Mouse (Mus musculus) thymus, postnatal 4 days (tissue): ENCODE data around the gene Agap1.

ENCODE experiments used
- DNase-seq: peaks from one replicate; pipeline ENCODE4 v3.0.0; 2021

Gene Agap1

DNA sequence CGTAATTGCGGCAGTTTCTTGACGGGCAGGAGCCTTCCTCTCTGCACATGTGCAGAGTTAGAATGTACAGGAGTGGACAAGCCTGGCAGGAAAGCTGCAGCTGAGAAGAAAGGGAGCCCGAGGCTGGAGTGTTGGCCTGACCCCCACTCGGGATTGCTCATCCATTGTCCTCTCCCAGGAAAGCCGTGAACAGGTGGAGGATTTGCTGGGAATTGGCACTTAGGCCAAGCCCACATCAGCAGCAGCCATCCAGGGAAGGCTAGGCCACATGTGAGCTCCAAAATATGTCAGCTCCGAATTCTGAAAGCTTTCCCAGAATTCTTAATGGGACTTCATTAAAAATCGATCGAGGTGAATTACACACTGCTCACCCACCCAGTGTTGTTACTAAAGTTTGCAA, 270.4 kb downstream of the Agap1 start:
- no peak for DNase-seq

DNA sequence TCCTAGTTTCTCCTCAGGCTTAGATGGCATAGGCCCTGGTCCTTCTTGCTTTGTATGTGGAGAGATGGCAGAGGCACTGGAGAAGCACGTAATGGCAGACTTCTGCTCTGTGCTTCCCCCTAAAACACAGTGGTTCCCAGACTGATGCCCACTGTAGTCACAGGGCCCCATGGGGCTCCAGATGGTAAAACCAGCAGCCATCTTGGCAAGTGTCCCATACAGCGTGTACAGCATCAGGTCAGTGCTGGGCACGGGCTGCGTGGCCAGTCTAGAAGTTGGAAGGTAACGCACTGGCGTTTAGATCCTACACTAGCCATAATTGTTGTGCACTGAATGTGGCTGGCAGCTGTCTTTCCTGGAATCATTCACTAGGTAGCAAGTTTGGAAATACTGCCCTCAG, 273.9 kb downstream of the Agap1 start:
- no peak for DNase-seq

DNA sequence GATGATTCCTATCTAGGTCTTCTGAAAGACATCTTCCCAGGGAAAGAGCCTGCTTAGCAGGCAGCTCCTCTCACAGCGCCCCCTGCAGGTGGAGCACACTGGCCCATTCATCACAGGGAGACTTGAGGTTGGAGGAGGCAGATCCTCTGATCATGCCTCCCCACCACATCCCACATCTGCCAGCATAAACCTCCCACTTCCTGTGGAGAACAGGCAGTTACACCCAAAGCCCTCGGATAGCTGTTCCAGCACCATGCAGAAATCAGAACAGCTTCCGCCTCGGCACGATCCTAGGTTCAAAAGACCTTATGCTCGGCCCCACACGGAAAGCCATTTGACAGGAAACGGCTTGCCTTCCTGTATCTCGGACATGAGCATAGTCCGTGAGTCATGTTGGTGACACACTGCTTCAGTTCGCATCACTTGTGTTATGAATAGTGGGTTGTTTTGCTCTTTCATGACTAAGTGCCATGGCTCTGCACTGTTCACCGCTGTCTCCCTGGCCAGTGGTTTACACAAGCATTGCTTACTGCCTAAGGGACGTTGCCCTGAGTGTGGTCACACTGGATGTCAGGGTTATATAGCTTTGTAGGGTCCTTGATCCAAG, 276.1 kb downstream of the Agap1 start:
- peak; percentile 58 for DNase-seq

DNA sequence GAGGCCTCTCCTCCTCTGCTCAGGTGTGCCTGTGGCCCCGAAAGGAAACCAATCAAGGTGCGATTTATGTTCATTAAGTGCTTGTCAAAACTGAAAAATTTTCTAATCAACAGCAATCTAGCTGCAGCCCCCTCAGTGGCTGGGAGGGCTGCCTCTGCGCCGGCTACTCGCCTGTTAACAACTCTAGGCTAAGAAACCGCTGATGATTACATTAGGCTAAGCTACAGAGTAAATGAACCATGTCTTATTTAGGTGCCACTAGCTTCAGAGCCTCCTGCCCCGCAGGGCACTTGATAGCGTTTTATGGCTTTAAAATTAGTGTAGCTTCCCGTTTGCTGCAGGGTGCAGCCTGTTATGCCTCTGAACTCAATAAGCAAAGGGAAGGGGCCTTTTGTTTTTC, 279.8 kb downstream of the Agap1 start:
- DNase-seq, result no peak

DNA sequence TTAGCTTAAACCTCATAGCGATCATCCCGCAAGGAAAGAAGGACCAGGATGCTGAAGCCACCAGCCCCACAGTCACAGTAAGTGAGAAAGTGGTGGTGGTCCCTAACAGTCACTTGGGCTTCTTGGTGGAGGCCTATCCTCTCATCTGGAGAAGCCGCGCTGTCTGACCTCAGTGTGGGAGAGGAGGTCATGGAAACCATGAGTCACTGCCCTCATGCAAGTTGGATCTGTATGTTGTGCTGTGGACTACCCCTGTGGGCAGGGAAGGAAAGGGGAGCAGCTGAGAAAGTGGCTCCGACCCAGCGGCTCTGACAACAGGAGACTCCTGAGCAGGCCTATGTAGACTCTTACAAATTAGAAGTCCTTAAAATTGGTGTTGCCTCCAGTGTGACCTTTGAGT, 280.5 kb downstream of the Agap1 start:
- DNase-seq, result no peak

DNA sequence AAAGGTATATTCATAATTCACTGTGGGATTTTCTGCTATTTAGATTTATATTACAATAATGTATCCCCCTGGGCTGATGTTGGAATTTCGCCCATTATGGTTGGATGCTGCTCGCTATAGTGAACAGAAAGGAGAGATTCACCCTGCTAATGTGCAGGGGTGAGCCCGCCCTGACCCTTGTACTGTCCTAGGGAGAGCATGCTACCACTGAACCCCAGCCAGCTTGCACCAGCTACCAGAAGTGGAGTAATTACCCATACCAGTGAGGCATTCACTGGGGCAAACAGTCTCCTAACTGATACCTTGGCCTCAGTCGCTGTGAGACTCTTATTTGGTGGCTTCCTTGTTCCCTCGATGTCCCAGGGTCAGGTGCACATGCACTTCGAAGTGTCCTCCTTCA, 281.4 kb downstream of the Agap1 start:
- no peak for DNase-seq

DNA sequence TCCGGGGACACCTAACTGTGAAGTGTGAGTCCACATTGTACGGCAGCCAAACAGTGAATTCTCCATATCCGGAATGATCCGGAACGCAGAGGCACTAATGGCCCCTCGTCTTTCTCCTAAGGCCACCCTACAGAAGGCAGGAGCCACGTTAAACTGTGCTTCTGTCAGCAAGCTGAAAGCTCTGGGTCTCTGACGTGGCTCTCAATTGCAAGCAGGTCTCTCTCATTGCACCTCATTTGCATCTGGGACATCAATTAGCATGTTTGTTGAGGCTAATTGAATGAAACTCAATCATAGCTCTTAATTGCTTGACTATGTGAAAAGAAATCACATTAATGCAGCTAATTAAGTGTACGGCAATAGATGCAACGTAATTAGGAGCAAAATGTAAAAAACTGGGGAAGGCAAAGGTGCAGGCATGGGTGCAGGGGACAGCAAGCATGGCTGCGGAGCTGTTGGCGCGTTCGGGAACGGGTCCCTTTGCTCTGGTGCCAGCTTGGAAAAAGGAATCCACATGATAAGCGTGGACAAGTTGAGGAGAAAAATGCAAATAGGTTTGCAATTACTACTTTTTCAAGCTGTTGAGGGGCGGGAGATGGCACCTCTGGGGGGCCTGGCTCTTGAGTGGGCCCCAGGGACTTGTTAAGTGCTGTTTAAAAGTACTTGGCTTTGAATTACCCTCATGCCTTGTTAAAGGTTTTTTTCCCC, 284.6 kb downstream of the Agap1 start:
- no peak for DNase-seq

DNA sequence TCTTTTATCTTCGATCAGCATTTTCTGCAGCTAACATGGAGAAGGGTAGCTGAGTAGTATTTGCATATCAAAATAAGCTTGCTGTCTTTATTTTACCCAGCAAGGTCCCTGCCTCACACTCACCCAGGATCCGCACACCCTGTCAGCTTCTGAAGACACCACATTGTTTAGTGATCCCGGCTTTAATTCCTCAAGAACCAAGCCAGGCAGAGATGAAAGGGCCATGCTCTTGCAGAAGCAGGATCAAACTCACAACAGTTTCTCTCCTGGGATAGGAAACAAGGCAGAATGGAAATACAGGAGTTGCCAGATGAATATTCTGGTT, 285.1 kb downstream of the Agap1 start:
- DNase-seq, result no peak

DNA sequence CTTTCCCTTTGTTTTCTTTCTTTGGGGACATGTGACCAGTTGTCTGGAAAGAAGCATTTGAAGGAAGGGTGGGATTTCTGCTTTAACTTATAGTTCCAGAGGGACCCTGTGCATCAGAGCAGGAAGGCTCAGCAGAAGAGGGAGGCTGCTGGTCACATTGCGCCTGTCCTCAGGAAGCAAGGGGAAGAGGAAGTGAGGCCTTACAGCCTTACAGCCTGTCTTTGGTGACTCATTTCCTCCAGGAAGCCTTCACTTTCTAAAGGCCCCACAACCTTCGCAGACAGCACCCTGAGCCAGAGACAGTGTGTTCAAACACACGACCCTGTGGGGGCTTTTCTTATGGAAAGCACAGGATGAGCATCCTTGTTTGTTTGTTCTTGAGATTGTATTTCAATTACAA, 287.8 kb downstream of the Agap1 start:
- DNase-seq, result no peak

DNA sequence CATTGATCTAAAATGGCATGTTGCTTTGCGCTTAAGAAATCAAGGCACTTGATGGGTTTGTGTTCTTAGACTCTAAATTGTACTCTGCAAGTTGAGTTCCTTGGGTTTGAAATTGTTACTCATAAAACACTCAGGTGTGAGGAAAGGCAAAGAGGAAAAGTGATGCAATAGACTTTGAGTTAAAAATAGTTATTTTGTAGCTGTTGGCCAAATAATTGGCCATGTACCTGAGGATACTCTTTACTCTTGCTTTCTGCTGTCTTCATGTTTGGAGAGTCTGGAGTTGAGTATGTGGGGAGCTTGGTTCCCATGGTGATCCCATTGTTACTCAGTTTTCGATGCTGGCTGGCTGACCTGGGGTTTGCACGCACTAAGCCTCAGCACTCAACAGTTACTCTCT, 291.6 kb downstream of the Agap1 start:
- no peak for DNase-seq

DNA sequence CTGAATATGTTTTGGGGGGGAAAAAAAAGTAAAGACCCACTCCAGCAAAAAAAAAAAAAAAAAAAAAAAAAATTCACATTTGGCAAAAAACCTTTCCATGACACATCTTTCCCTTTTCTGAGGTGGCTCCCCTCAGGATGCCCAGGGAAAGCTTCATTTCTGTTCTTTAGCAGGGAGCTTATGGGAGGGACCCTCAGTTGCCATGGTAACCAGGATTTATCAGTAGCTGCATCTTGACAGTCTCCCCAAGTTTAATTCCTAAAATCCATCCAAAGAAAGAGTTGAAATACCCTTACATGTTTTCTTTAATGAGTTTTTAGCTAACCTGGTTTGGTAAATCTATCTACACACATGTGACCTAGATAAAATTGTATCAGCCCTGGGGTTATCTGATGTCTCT, 295.1 kb downstream of the Agap1 start:
- no peak for DNase-seq

DNA sequence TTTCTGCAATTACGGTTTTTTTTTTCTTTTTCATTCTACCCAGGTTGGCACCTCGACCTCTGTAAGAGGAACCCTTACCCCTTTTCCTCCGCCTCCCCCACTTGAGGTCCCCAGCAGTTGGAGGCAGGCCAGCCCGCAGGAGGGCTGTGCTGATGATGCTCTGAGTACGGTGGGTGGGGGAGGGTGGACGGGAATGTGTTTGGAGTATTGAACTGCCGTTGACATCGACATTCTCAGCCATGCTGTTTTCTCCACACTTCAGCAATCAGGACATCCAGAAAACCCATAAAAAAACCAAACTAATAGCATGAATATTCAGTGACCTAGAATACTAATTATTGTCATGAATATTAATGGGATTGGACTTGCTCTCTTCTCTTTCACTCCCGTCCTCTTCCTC, 295.9 kb downstream of the Agap1 start:
- DNase-seq, result no peak

DNA sequence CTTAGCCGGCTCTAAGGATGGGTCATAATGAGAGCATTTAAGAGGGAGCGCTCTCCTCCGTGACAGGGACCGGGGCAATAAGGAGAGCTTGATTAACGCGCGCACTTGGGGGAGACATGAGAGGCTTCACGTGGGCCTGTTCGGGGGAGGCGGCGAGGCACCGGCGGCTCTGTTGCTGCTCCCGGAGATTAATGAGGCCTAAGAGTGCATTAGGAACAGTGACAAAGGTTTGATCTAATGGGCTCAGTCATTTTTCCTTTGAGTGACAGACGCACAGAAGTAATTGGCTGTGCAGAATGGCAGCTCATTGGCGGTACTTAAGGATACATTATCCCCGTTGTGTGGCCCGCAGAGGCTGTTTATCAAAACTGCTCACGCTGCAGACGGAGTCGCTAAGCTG, 296.3 kb downstream of the Agap1 start:
- DNase-seq, result no peak

DNA sequence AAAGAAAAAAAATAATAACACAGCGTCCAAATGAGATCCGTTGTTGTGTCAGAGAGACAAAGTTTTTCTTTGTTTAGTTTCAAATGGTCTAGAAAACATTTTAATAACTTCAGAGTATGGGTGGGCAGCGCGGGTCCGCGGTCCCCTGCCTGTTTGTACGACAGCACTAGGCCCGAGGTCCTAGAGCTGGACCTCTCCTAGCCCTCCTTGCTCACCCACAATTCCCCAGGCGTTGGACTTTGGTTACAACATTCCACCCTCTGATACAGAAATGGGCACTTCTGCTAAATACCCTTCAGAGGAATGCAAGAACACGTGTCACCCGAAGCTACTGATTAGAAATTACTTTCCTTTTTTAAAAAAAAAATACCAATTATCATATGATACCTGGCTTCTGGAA, 296.7 kb downstream of the Agap1 start:
- no peak for DNase-seq

DNA sequence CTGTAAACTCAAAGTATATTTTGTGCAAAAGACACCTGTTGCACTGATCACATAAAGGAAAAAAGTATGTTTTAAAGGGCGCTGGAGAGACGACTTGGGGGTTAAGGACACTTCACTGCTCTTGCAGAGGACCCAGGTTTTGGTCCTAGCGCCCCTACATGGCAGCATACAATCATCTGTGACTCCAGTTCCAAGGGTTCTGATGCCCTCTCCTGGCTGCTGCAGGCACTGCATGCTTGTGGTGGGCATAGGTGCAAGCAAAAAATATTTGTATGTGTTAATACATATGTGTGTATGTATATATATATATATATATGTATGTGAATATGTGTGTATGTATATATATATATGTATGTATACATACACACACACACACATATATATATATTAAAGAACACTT, 298.1 kb downstream of the Agap1 start:
- peak; percentile 44 for DNase-seq

DNA sequence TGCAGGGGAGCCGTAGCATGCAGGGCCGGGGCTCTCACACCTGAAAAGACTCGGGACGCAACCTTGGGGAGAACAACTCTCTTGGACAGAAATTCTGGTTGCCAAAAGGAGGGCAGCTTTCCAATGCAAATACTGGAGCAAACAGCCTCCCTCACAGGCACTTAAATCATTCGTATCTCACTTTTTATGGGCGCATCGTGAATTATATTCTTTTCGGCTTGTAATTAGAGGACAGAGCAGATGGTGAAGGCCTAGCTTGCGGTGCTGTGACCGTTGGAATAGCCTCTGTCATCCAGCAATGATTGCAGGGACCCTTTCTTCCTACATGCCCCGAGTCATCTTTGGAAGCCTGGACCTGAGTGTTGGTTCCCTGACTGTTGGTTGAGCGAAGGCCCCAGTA, 300.8 kb downstream of the Agap1 start:
- DNase-seq, result no peak

DNA sequence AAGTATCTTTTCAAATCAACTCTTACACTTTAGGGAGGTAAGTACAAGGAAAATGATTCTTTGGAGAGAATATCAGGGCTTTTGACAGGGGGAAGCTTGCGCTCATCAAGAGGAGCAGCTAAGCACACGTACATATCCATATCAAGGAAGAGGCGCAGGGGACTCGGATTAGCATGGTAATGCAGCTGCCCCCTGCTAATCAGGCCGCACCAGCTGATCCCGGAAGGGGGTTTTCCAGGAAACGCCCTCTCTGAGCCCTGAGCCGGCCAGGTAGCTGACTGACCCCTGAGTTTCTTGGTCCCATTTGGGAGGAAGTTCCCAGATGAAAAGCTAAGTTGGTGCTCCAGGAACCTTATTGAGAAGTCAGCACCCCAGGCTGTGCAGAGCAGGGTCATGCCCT, 301.8 kb downstream of the Agap1 start:
- no peak for DNase-seq

DNA sequence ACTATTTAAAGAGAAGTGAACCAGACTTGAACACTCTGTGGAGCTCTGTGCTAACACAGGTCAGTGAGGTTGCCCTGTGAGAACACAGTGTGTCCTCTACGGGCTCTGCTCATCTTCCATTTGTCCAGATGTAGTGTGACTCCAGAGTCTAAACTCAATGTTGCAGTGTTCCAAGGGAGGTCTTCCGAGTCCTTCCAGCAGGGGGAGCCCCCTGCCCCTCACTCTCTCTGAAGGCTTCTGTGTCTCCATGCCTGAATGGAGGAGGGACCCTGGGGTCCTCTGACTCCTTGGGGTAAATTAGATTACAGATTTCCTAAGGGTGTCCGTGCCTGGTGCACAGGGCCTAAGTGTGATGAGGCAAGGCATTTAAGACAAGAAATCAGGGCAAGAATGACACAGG, 302.9 kb downstream of the Agap1 start:
- DNase-seq, result peak; percentile 54

DNA sequence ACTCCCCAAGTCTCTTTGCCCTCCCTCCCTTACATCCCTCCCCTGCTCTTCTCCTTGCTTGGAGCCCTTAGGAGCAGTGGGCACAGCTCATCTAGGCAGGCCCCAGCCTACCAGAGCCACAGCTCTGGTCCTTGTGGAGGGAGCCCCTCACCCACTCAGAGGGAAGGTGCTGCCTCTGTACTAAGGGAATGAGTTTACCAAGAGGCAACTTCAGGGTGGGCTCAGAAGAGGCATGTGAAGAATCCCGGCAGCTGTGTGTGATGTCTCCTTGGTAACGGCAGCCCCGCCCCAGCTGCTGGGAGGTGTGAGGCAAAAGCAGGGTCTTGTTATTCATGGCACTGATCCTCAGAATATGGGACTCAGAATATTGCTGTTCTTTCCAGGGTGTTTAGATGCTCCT, 309.3 kb downstream of the Agap1 start:
- no peak for DNase-seq

DNA sequence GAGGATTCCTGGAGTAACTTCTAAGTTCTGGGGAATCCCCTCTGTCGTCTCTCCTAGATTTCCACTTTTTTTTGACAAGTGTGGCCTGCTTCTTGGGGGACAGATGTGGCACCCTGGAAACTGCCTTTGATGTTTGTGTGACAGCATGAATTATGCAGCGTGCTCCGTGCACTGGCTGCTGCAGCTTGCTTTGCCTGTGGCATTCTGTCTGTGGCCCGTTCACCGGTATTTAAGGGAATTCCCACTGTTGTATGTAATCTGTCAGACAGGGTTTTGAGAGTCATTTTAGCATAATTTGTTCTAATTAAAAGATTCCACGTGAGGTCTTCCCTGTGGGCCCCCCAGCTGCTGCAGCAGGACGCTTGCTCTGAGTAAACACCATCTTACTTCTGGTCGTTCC, 312.3 kb downstream of the Agap1 start:
- DNase-seq, result no peak

DNA sequence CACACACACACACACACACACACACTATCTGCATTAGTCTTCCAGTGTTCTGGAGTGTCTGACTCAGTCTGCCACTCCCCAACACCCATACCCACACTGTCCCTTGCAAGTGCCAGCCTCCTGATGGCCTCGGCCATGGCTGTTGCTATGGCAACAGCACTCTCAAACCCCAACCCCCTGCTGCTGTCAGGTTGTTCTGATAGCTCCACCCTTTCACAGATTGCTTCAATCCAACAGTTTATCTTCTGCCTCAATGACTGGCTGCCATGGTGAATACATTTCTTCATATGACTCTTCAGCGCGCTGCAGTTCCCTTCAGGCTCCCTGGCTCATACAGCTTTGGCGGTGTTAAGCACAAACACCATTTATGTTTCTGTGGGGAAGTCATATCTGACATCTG, 315.0 kb downstream of the Agap1 start:
- DNase-seq, result no peak

DNA sequence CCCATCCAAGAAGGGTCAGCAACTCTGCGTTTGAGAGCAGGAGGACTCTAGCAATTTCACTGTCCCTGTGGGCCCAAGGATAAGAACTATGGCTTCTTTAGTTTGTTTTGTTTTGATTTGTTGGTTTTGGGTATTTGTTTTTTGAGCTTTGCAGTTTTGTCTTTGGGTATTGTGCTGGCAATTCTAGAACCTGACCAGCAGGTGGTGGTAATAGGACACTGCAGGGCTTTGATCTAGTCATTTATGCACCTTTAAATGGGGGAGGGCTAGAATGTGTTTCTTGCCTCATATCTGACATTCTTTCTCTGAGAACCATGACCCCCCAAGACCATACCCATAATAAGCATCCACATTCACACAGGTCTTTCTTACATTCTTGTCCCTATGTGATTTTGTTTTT, 315.7 kb downstream of the Agap1 start:
- DNase-seq, result no peak

DNA sequence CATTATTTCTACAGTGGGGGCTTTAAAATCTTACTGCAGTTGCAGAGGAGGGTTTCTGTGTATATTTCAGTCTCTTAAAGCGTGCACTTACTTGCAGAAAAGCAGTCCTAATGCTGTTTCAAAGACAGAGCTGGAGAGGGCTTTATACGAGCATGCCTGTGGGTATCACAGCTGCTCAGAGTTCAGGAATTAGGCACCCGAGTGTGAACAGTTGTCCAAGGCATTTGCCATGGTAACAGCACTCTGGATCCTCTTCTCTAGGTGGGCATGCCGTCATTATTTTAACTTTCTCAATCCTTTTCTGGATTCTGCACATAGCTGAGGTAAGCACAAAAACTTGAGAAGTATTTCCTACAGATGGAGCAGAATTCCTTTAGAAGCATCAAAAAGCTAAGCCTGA, 321.1 kb downstream of the Agap1 start:
- no peak for DNase-seq

DNA sequence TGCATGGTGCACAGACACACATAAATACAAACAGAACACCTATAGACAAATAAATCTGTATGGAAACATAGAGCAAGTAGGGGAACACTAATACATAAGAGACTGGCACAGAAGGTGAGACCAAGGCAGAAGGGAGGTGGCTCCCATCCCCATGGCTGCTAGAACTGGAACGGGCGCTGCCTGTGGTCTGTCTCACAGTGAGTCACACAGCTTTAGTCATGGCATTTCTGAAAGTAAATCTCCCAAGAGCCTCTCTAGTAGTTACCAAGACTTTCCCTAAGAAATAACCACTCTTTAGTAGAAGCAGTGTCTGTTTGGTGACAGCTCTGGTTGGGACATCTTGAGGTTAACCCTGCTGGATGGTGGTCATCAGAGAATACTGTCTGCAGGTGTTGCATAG, 326.1 kb downstream of the Agap1 start:
- DNase-seq, result no peak

DNA sequence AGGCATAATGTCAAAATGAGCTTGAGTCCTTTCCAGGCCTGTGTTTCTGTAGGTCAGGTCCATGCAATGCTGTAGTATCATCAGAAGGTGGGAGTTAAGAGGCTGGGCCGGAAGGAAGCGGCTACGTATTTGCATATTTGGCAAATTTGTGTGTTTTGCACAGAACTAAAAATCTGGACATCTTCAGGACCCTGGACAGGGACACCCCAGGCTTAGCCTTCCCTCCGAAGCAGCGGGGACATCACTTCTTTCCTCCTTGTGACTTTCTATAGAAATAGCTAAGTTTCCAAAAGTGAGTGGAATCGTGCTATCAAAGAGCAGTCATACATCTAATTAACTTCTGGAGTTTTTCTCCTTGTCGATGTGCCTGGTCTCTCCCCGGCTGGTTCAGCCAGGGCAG, 327.3 kb downstream of the Agap1 start:
- DNase-seq, result peak; percentile 29

DNA sequence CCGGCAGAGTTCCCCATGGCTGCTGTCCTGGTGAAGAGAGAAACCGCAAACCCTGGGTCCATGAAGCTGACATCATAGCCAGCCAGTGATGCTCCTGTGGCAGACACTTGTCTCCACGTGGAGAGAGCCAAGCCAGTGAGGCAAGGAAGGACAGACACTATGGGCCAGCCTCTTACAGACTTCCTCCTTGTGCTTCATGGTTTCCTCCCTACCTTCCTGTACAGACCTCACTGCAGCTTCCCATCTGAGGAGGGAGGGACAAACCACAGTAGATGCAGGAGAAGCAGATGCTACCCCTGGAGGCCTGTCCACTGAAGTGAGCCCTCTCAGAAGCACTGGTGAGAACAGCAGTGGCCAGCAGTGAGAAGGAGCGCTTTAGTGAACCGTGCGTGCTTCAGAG, 332.2 kb downstream of the Agap1 start:
- no peak for DNase-seq
